Mouse (Mus musculus) bone marrow, adult 2 months (tissue): ENCODE measurements at regions not wholly inside any gene's neighbourhood (a gene's known extent, or its start where the extent isn't known, plus 50 kb on each side); places are given as distances from the start of the nearest gene placed in this dataset.

ENCODE experiments used
- CTCF ChIP-seq: fragments of 200-500 bp; IDR thresholded peaks from 2 replicates; pipeline ENCODE4 v1.5.1; 2011; ENCODE audit warnings: low read length, control low read depth; ENCODE audit not compliant: control insufficient read depth, insufficient read depth
- POLR2A ChIP-seq: fragments of 200-500 bp; IDR thresholded peaks from 2 replicates; pipeline ENCODE4 v1.6.1; 2011; ENCODE audit warnings: low read depth, mild to moderate bottlenecking, control low read depth, low read length, borderline replicate concordance; ENCODE audit not compliant: control insufficient read depth

GRCm38 (mm10) chr2:133738839-133739430, 187.0 kb downstream of the Bmp2 start:
- TF ChIP-seq POLR2A: no peak
- no peak for TF ChIP-seq CTCF
